Mouse (Mus musculus) embryonic stem cell, embryonic (primary cell): Measurements from ENCODE around the gene Slc25a21.

Source experiments
- CTCF ChIA-PET, 4 experiments: fragments of 300-600 bp in 2 of 4; fragments of 350-600 bp in 2 of 4; sonication (Branson Sonifier 250); formaldehyde crosslinking; loops; one replicate each; lab custom pipeline; 2022; ENCODE audit warnings: inconsistent platforms in 2 of 4; lab: Charles Lee
- POLR2A ChIA-PET, 4 experiments: fragments of 300-600 bp in 2 of 4; fragments of 350-600 bp in 2 of 4; sonication (Branson Sonifier 250); formaldehyde crosslinking; loops; one replicate each; lab custom pipeline; 2022; ENCODE audit warnings: antibody characterized with exemption in 4 of 4, inconsistent platforms in 1 of 4; lab: Charles Lee

Slc25a21 gene

GRCm38 (mm10) chr12:56718707-56719051 is 478.6 kb downstream of the Slc25a21 start:
- CTCF ChIA-PET = no interaction called here
- POLR2A ChIA-PET = no interaction called here

- ChIA-PET CTCF (no interaction called here), POLR2A (no interaction called here)
Measured at GRCm38 (mm10) chr12:56717971-56718706, 479.1 kb downstream of the Slc25a21 start.

- ChIA-PET CTCF (interaction anchor here in 2 of 4 experiments (0.6 to 1.8 kb wide), 2 partner anchors 159 to 165 kb away, joined by 3 to 6 read pairs; no protein-coding TSS in a partner anchor), POLR2A (interaction anchor here in 1 of 4 experiments (0.6 kb wide), 2 partner anchors 64 to 838 kb away, joined by 5 read pairs; no protein-coding TSS in a partner anchor)
Measured at GRCm38 (mm10) chr12:56701004-56701403, 496.3 kb downstream of the Slc25a21 start.

GRCm38 (mm10) chr12:56699915-56700900 is 497.1 kb downstream of the Slc25a21 start:
- POLR2A ChIA-PET = interaction anchor here in 2 of 4 experiments (0.5 to 0.9 kb wide), 5 partner anchors 9 to 851 kb away, joined by 3 to 5 read pairs (median 4); partner anchors contain the start of gene Pax9 (in 1 of the 2)
- CTCF ChIA-PET = interaction anchor here (0.5 to 1.8 kb wide), 7 partner anchors 19 to 805 kb away, joined by 3 to 6 read pairs (median 3); no protein-coding TSS in a partner anchor

GRCm38 (mm10) chr12:56699351-56699750 is 497.9 kb downstream of the Slc25a21 start:
- CTCF ChIA-PET = interaction anchor here in 2 of 4 experiments (0.6 to 1.8 kb wide), 3 partner anchors 62 to 804 kb away, joined by 3 to 6 read pairs (median 3); no protein-coding TSS in a partner anchor
- POLR2A ChIA-PET = interaction anchor here in 1 of 4 experiments (0.5 kb wide), 1 partner anchor 850 kb away, joined by 4 read pairs; no protein-coding TSS in a partner anchor

- ChIA-PET POLR2A (no interaction called here), CTCF (no interaction called here)
Measured at GRCm38 (mm10) chr12:56698191-56698980, 498.9 kb downstream of the Slc25a21 start.

GRCm38 (mm10) chr12:56697785-56698184 is 499.5 kb downstream of the Slc25a21 start:
- CTCF ChIA-PET = no interaction called here
- POLR2A ChIA-PET = no interaction called here

- CTCF ChIA-PET = no interaction called here
Measured at GRCm38 (mm10) chr12:56697011-56697740, 500.1 kb downstream of the Slc25a21 start.

GRCm38 (mm10) chr12:56696174-56697010 is 500.9 kb downstream of the Slc25a21 start:
- ChIA-PET CTCF (interaction anchor here in 2 of 4 experiments (0.6 to 1.7 kb wide), 3 partner anchors 15 to 293 kb away, joined by 3 to 4 read pairs (median 4); no protein-coding TSS in a partner anchor), POLR2A (interaction anchor here in 3 of 4 experiments (0.6 to 1.3 kb wide), 3 partner anchors 82 to 1029 kb away, joined by 3 to 4 read pairs (median 3); no protein-coding TSS in a partner anchor)

More at GRCm38 (mm10) chr12:56697011-56697740, 500.1 kb downstream of the Slc25a21 start:
- POLR2A ChIA-PET = interaction anchor here in 1 of 4 experiments (1.3 kb wide), 1 partner anchor 1030 kb away, joined by 3 read pairs; no protein-coding TSS in a partner anchor

GRCm38 (mm10) chr12:56695358-56696173 is 501.7 kb downstream of the Slc25a21 start:
- ChIA-PET POLR2A (interaction anchor here in 3 of 4 experiments (0.6 to 1.7 kb wide), 4 partner anchors 15 to 841 kb away, joined by 3 to 5 read pairs (median 4); no protein-coding TSS in a partner anchor), CTCF (interaction anchor here in 2 of 4 experiments (0.6 to 1.7 kb wide), 3 partner anchors 15 to 294 kb away, joined by 3 to 4 read pairs (median 4); no protein-coding TSS in a partner anchor)

GRCm38 (mm10) chr12:56694936-56695335 is 502.3 kb downstream of the Slc25a21 start:
- ChIA-PET CTCF (interaction anchor here in 1 of 4 experiments (1.7 kb wide), 1 partner anchor 14 kb away, joined by 4 read pairs; no protein-coding TSS in a partner anchor), POLR2A (interaction anchor here in 1 of 4 experiments (1.7 kb wide), 1 partner anchor 14 kb away, joined by 4 read pairs; no protein-coding TSS in a partner anchor)

GRCm38 (mm10) chr12:56694361-56694760 is 502.9 kb downstream of the Slc25a21 start:
- POLR2A ChIA-PET = interaction anchor here in 1 of 4 experiments (1.7 kb wide), 1 partner anchor 14 kb away, joined by 4 read pairs; no protein-coding TSS in a partner anchor
- CTCF ChIA-PET = interaction anchor here in 1 of 4 experiments (1.7 kb wide), 1 partner anchor 13 kb away, joined by 4 read pairs; no protein-coding TSS in a partner anchor

GRCm38 (mm10) chr12:56693411-56694098 is 503.7 kb downstream of the Slc25a21 start:
- CTCF ChIA-PET = no interaction called here
- POLR2A ChIA-PET = no interaction called here

- ChIA-PET CTCF (interaction anchor here in 2 of 4 experiments (0.7 to 1.4 kb wide), 4 partner anchors 9 to 159 kb away, joined by 3 to 4 read pairs (median 4); no protein-coding TSS in a partner anchor), POLR2A (interaction anchor here in 2 of 4 experiments (1.1 to 1.3 kb wide), 2 partner anchors 11 to 163 kb away, joined by 3 to 4 read pairs; no protein-coding TSS in a partner anchor)
Measured at GRCm38 (mm10) chr12:56692536-56692935, 504.7 kb downstream of the Slc25a21 start.
